16 mouse cellular contexts compared by ENCODE assay signal in the genomic region with DNA sequence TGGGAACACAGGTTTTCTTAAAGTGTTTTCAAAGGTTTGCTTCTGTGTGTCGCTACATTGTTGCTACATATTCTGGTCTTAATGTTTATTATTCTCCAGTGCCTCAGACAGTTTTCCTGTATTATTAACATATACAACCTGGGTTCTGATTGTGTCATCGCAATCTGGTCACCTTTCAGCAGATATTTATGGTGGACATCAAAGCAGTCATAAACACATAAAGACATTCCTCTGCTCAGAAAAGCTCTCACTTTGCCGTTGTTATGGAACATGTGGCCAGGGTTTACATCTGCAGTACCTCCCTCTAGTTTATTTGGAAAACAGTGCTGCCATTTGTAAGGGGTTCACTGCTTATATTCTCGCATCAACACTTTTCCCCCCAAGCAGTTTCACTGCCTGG.
"Had no signal": no experiment of that assay in that cellular context is flagged by ENCODE, and none has a peak within 500 bp of the region (broad histone marks: within the 10 kb centered on the region; RNA-seq: fewer than 3 reads in every experiment).

No protein-coding gene starts in this region.

- H3K27ac ChIP-seq: neural tube, embryonic 13.5 days; neural tube, embryonic 15.5 days; stomach, embryonic 15.5 days; stomach, postnatal 0 days had no signal

- H3K4me3 ChIP-seq: neural tube, embryonic 13.5 days; neural tube, embryonic 15.5 days; stomach, embryonic 15.5 days had no signal

- H3K9me3 ChIP-seq: neural tube, embryonic 13.5 days; neural tube, embryonic 15.5 days; stomach, embryonic 15.5 days had no signal

- H3K27me3 ChIP-seq: neural tube, embryonic 13.5 days; neural tube, embryonic 15.5 days; stomach, embryonic 15.5 days had no signal

- H3K36me3 ChIP-seq: neural tube, embryonic 13.5 days; neural tube, embryonic 15.5 days; stomach, embryonic 15.5 days had no signal

- H3K4me2 ChIP-seq: neural tube, embryonic 13.5 days; neural tube, embryonic 15.5 days; stomach, embryonic 15.5 days had no signal

- DNase-seq: retina, postnatal 1 day; right cerebral cortex, adult 18-20 months; right cerebral cortex, postnatal 14 days; right cerebral cortex, postnatal 25 days; right cerebral cortex, postnatal 4 days; spleen, adult 18-20 months; thymus, adult 18-20 months; thymus, adult 2 months; thymus, postnatal 14 days; thymus, postnatal 25 days; thymus, postnatal 36 days; thymus, postnatal 4 days had no signal

- H3K4me1 ChIP-seq: neural tube, embryonic 13.5 days; neural tube, embryonic 15.5 days; stomach, embryonic 15.5 days had no signal

- H3K9ac ChIP-seq: neural tube, embryonic 13.5 days; neural tube, embryonic 15.5 days; stomach, embryonic 15.5 days had no signal
